Mouse (Mus musculus) layer of hippocampus, adult 18-20 months (tissue): ENCODE data around the gene Mcrs1. TPM values are rescaled to one million over a fixed set of nuclear protein-coding genes. Genes with fewer than 3 reads are reported as not detected.
A peak's percentile ranks its signal among the peaks of the same experiment; 100 is the strongest.

Experiments used
- DNase-seq, 2 experiments: peaks; one replicate each; pipeline ENCODE4 v3.0.0; 2022; ENCODE audit warnings: low spot score in 2 of 2
- total RNA-seq, 2 experiments: library from RNA; stranded (reverse); gene quantifications; 2 replicates each; pipeline ENCODE4 v1.2.3; 2021

Mcrs1 gene
- total RNA-seq, 2 experiments from 2014 or later, result 77.2 to 78.3 TPM

DNA sequence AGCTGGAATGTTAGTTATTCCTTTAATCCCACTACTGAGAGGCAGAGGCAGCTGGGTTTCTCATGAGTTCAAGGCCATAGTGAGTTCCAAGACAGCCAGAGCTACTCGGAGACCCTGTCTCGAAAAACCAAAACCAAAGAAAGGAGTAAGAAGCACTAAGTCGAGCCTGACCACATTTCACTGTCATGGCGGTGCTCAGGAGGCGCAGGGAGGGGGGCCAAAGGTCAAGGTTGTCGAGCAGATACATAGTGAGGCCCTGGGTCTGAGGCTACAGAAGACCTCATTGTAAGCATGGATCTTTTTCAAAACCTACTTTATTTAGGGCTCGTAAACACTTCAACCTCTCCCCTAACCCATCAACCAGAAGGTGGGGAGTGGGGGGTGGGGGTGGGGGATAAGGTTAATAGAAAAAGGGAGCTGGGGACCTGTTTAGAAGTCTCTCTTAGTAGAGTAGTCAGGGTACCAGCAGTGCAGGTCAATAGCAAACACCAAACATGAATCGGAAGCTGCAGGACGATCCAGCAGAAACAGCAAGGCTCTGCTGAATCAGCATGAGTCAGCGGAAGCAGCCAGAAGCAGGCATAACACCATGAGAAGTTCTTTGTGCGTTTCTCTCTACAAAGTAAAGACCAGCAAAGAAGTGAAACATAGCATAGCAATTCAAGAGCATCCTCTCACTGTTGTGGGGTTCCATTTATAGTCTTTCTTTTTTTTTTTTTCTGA is 35.9 kb downstream of the Mcrs1 start:
- DNase-seq, result no peak

DNA sequence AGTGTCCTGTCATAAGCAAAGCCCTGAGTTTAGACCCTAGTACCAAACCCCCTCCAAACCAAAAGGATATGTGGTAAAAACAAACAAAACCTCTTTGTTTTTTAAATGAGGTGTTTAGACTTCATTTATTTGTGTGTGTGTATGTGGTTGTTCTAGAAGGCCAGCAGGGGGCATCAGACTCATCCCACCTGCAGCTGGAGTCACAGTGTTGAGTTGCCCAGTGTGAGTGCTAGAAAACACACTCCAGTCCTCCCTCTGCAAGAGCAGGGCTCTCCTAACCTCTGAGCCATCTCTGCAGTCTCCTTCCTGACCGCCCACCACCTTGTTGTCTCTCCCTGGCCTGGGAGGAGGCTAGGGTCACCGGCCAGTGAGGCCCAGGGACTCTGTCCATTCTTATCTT is 36.8 kb downstream of the Mcrs1 start:
- no peak for DNase-seq

DNA sequence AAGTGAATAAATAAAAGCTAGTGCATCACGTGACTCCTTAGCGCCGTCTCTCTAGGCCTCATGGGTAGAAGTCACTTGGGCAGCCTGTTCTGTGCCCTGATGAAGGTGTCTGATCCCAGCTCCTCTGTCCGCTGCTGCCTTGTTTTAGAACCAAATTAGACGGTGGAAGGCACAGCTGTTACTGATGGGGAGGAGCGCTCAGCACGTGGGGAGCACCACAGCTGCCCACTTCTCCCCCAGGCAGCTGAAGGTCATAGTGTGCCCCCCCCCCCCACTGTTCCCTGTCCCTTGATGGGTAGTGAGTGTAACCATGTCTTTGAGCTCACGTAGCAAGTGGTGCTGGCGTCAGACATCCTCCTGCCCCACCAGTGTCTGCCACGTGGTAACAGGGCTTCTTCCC is 38.6 kb downstream of the Mcrs1 start:
- no peak for DNase-seq

DNA sequence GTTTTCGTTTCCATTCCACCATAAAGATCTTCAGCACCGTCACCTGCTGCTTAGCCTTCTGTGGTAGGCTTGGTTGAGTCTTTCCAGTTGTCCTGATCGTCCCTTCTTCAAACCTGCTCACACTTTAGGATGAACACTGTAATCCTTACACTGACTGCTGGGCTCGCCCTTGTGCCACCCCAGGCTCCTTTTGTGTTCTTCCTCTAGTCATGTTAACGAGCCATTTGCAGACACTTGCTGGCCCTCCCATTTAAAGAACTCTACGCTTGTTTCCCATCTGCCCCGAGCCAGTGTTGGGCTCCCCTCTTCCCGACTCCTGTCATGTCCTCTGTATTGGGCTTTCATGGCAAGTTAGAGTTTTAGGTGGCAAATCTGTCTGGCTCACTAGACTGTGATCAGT is 45.8 kb downstream of the Mcrs1 start:
- DNase-seq, result no peak

DNA sequence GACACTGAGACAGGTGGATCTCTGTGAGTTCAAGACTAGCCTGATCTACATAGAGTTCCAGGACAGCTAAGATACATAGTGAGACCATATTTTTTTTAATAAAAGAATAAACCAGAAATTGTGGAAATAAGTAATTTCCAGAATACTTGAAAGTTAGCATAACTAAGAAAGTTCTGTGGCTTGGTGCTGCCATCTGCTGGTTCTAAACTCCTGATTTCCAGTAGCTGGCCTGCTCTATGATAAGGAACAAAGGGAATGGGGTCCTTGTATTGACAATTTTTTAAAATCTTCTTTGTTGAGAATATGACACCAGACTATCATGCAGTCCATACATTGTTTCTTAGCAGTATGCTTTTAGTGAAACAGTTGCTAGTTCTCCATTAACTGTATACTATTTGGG is 53.0 kb downstream of the Mcrs1 start:
- DNase-seq, result peak in 1 of 2 experiments; percentile 44

DNA sequence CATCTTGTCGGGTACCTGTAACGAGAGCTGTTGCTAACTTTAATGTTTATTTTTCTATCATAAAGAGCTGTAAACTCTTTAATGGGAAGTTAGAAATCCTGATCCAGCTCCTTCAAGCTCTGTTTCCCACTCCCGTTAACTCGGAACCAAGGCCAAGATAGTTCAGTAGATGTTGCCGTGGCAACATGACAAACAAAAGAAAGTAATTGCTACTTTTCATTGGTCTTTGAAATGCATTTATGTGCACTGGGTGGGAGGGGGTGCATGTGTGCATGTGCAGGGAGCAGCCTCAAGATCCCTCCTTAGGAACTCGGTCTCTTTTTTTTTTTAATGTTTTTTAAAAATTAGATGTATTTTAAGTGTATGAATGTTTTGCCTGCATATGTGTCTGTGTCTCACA is 56.7 kb downstream of the Mcrs1 start:
- DNase-seq, result no peak

DNA sequence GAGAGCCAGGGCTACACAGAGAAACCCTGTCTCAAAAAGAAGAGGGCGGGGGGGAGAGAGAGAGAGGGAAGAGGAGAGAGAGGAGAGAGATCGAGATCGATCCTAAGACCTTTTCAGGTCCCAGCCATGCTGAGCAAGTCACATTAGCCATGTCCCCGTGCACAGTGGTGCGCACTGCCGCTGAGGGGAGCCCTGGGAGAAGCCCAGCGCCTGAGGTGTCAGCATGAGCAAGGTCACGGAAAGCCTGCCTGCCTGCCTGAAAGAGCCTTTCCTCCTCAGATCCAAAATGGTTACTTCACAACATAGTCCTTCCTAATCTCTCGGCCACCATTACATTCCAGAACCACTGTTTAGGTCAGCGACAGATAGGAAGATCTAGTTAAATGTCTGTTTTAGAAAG is 57.4 kb downstream of the Mcrs1 start:
- DNase-seq, result no peak

Other genes with a start within 250 kb of the Mcrs1 start
- 10 to 100 TPM; 48.9 to 55.6 TPM for gene Tuba1c, start 222.1 kb downstream of the Mcrs1 start, total RNA-seq
- 1 to 10 TPM in 1 of 2 experiments, under 1 TPM in 1; 0.61 to 1.1 TPM for gene Prph, start 196.8 kb downstream of the Mcrs1 start, total RNA-seq
- under 1 TPM in 1 of 2 experiments, not detected in 1; 0.72 TPM for gene Troap, start 177.4 kb downstream of the Mcrs1 start, total RNA-seq
- gene C1ql4, start 164.1 kb downstream of the Mcrs1 start, total RNA-seq, result not detected
- gene Dnajc22, start 158.8 kb downstream of the Mcrs1 start, total RNA-seq, result under 1 TPM; 0.20 to 0.27 TPM
- 10 to 100 TPM; 30.1 to 31.4 TPM for gene Spats2, start 126.0 kb downstream of the Mcrs1 start, total RNA-seq
- 10 to 100 TPM; 91.0 to 91.6 TPM for gene Kcnh3, start 27.1 kb downstream of the Mcrs1 start, total RNA-seq
- 10 to 100 TPM; 93.2 to 93.7 TPM for gene Prpf40b, start 43.1 kb upstream of the Mcrs1 start, total RNA-seq
- 1 to 10 TPM; 1.6 to 2.2 TPM for gene Fam186b, start 43.9 kb upstream of the Mcrs1 start, total RNA-seq
- gene Fmnl3, start 118.5 kb upstream of the Mcrs1 start, total RNA-seq, result 1 to 10 TPM; 7.1 to 8.8 TPM
- gene Tmbim6, start 140.9 kb upstream of the Mcrs1 start, total RNA-seq, result 100 to 1,000 TPM; 359 to 374 TPM
- 10 to 100 TPM; 15.8 to 16.5 TPM for gene Nckap5l, start 205.8 kb upstream of the Mcrs1 start, total RNA-seq
- gene Bcdin3d, start 222.8 kb upstream of the Mcrs1 start, total RNA-seq, result 1 to 10 TPM; 5.0 TPM